Mouse (Mus musculus) retina, embryonic 14.5 days (tissue): ENCODE data around the gene Plod1.
A peak's percentile ranks its signal among the peaks of the same experiment; 100 is the strongest.
"Not testable (repeated sequence)": the region's sequence is repeated elsewhere in the genome, so short reads cannot be mapped to it uniquely, and the experiment has no call there.

Experiments used
- DNase-seq: peaks from one replicate; pipeline ENCODE4 v3.0.0-alpha.2; 2015; ENCODE audit warnings: low spot score

Gene Plod1

GRCm38 (mm10) chr4:147895815-147896330 is 40.7 kb downstream of the Plod1 start:
- no peak for DNase-seq

DNA sequence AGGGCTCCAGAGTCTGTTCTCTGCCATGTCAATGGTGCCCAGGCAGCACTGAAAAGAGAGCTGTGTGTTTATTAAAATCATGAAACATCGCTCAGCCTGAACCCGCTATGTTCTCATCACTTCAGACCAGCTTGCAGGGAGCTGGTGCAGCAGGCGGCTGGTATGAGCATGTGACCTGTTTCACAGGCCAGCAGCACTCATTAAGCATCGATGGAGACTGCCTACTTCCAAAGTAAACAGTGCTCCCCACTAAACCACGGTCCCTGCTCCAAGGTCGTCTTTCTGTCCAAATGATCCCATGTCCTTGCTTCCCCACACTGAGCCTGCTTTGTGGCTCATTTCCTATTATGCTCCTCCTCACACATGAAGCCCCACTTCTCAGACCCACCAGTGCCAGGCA is 46.2 kb downstream of the Plod1 start:
- no peak for DNase-seq

DNA sequence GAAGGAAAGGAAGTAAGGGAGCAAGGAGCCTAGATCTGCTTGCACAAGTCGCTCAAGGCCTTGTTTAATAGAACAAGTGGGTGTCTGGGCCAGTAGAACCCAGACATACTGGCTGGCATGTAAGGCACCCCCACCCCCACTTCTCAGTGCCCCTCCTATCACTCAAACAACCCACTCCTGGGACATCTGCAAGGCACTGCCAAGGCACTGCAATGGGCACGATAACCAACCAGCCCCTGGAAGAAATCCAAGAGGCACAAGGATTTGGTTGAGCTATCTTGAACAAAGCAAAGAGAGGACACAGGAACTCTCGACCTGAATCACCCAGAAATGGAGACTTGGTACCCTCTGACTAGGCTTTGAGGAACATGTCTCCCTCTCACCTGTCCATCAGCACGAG is 48.3 kb downstream of the Plod1 start:
- no peak for DNase-seq

DNA sequence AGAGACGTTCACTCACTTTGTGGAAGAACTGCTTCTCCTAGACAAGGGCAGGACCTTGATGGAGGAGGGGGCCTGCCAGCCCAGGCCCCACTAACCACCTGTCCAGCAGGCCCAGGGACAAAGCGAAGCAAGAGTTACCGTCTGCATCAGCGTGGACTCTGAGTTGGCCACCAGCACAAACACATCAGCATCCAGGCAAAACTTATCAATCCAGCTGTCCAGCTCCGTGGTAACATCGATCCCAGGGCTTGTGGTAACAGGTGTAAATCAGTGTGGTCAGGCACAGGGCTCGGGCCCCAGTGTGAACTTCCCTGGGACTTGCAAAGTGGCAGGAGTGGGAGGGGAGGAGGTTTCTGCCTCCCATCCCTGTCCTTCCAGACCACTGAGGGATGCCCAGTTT is 49.3 kb downstream of the Plod1 start:
- no peak for DNase-seq

GRCm38 (mm10) chr4:147886158-147886557 is 50.4 kb downstream of the Plod1 start:
- DNase-seq = no peak

DNA sequence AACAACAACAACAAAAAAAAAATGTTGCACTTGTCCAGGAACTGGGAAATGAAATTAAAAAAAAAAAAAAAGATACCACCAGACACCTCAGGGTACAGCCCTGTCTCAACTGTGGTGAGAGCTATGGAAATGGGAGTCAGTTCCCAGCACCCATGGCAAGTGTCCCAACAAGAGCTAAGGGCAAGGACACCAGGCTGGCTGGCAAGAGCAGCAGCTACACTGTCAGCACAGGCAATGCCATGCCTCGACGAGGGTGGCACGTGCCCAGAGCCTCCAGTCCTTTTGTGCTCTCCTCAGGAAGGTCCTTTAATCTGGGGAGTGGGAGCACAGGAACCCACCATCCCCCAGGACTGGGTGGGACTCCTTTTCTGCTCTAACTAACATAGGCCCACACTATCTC is 52.4 kb downstream of the Plod1 start:
- no peak for DNase-seq

DNA sequence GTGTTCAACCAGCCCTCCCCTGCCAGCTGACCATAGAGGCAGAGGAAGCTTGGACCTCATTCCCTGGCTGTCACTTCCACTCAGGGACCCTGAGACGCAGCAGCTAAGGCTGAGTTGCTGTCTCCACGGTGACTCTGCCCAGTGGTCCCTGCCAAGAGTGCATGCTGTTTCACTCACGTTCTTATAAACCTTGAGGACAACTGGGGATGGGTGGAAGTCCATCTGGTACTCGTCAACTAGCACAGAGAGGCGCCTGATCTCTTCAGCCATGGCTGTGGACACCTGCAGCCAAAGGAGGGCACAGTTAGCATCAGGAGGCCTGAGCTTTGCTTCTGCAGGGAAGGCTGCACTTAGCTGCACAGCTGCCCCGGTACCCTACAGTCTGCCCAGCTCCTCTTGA is 53.5 kb downstream of the Plod1 start:
- no peak for DNase-seq

GRCm38 (mm10) chr4:147881792-147882191 is 54.8 kb downstream of the Plod1 start:
- no peak for DNase-seq

DNA sequence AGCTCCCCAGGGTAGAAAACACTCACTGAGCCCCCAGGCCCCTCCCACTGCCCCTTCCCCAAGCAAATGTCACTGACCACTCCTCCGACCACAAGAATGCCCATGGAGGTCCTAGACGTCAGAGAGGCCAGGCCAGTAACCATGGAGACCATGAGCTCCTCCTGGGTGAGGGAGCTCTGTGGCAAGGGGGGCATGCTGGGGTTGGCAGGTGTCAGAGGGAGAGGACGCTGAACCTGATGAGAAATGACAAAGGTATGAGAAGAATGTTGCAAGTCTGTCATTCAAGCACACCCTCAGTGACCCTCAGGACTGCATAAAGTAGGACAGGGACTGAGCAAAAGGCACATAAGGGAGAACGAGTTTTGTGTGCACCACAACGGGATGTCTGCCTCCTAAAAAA is 56.7 kb downstream of the Plod1 start:
- DNase-seq = no peak

DNA sequence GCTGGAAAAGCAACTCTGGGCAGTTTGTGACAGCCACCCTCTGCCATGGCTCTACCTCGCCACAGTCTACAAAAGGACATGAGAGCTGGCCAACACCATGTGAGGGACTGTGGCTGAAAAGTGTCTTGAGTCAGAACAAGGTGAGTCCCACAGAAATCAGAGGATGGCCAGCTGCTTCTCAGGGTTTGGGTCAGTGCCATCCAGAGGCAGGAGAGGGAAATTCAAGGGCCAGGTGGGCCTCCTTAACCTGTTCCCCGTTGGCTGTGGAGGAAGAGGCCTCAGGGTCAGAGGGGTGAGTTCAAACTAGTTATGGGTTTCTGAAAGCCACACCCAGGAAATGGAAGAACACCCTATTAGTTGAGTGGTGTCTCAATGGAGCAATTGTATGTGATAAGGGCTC is 57.1 kb downstream of the Plod1 start:
- DNase-seq = no peak

DNA sequence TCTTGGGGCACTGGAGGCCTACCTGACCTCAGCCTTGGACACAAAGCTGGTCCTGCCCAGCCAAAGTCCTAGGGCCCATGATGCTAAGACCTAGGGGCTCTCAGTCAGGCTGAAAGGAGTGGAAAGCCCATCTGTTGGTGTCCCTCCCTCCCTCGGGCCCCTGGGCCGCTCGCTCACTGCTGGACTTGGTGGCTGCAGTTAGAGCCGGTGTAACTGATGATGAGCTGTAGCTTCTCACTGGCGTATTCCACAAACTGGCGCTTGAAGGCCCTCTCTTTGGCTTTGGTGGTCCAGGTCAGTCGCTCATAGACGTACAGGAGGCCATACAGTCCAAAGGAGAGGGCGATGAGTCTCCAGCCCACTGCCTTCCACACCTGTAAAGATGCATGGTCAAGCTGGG is 58.0 kb downstream of the Plod1 start:
- DNase-seq = no peak

- DNase-seq = no peak
Measured at GRCm38 (mm10) chr4:147875852-147876575, 60.6 kb downstream of the Plod1 start.

DNA sequence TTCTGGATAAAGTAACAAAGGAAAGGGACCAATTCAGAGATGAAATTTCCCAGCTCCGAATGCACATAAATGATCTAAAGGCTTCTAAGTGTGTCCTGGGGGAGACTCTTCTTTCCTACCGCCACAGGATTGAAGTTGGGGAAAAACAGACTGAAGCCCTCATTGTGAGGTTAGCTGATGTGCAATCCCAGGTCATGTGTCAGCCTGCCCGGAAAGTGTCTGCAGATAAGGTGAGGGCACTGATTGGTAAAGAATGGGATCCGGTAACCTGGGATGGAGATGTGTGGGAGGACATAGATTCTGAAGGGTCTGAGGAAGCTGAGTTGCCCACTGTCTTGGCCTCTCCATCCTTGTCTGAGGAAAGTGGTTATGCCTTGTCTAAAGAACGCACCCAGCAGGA is 67.3 kb downstream of the Plod1 start:
- DNase-seq = no peak

DNA sequence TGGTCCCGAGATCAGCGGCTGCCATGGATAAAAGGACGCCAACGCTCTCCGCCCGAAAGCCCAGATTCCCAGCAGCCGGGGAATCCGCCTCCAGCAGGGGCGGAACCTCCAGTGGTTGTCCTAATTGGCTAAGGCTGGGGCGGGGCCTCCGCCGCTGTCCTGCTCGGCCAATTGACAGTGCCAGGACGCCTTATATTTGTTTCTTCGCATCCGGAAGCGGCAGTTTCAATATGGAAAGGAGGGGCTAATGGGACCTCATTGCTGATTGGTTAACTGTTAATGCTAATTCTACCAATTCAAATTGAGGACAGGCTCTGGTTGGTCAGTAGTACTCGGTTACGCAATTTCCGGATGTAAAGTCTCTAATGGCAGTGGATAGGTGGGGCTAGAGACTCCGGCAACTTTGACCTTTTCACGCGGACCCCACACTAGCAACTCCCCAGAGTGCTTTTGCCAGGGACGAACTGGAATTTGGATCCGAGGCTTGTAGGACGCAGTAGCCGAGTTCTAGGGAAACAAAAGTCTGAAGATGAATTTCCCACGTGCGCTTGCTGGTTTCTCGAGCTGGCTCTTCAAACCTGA is 68.0 kb downstream of the Plod1 start, which contains the start of the genes Miip and Fv1:
TSS of gene Miip (minus strand) at position 367 of the 582 bp plus-strand sequence.
TSS of gene Fv1 (plus strand) at position 530 of the 582 bp plus-strand sequence.
- peak; percentile 96 for DNase-seq

GRCm38 (mm10) chr4:147867563-147868449 is 68.8 kb downstream of the Plod1 start:
- no peak for DNase-seq

- not testable (repeated sequence) for DNase-seq
Measured at GRCm38 (mm10) chr4:147866793-147867192, 69.8 kb downstream of the Plod1 start.

GRCm38 (mm10) chr4:147866056-147866455 is 70.5 kb downstream of the Plod1 start:
- no peak for DNase-seq

DNA sequence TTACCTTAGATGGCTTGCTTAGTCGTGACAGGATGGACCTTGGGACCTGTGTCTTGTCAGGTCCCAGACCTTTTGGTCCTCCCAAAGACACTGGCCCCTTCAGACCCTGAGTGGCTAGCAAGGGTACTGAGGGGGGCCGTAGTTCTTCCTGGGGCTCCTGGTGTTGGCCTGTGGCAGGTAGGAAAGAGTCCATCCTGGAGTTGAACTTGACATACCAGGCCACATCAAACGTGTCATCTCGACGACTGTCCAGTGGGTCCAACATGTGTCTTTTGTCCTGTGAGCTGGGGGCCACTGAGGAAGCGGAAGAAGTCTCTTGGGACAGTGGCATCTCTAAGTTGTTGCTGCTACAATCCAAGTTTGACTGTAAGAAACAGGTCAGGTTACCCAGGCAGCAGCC is 70.9 kb downstream of the Plod1 start:
- DNase-seq = no peak

DNA sequence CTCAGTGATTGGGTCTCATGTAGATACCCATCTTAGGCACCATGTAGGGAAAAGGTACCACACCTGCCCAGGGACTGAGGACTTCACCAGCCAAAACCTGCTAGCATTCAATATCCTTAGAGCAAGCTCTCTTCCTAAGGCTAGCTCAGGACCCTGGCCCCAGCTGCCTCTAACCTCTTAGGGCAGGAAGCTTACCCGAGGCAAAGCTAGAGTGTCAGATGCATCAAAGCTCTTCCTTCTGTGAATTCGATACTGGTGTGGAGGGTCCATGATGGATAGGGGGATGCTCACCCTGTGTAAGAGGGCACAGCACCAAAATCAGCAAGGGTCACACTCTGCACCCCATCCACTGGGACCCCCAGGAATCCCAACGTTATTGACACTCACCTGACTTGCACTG is 74.5 kb downstream of the Plod1 start:
- DNase-seq = no peak
